Mouse (Mus musculus): ENCODE measurements around the gene Kctd17. TPM values are rescaled to one million over a fixed set of nuclear protein-coding genes. Genes with fewer than 3 reads are reported as not detected.

The Kctd17 gene
- polyA plus RNA-seq (2017; shearing (Covaris generic)), result 16.4 TPM

GRCm38 (mm10) chr15:78428391-78429138, at the start of gene Kctd17:
TSS of gene Kctd17 (plus strand) at chr15:78428564.

DNA sequence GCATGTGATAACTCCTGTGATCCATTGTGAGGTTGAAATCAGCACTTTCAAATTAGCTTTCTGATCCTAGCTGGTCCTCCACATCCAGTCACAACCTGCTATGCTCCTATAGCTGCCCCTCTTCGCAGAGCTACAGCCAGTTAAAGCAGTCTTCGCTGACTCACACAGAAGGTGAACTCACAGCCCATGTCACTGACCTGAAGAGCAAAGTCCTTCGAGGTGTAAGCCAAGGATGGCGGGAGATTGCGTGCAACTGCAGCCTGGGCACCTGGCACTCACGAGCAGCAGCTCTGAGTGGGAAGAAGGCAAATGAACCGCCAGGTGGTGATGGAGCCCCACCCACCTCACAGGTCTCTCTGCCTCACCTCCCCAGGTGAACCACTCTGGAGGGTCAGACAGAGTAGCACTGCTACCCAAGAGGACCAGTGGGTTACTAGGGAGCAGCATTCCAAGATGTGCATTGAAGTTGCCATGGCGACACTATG, 32.8 kb upstream of the Kctd17 start, which contains the start of gene Tex33:
Gene Tex33, minus strand, starts transcription at position 435 of the 485 bp plus-strand sequence.

DNA sequence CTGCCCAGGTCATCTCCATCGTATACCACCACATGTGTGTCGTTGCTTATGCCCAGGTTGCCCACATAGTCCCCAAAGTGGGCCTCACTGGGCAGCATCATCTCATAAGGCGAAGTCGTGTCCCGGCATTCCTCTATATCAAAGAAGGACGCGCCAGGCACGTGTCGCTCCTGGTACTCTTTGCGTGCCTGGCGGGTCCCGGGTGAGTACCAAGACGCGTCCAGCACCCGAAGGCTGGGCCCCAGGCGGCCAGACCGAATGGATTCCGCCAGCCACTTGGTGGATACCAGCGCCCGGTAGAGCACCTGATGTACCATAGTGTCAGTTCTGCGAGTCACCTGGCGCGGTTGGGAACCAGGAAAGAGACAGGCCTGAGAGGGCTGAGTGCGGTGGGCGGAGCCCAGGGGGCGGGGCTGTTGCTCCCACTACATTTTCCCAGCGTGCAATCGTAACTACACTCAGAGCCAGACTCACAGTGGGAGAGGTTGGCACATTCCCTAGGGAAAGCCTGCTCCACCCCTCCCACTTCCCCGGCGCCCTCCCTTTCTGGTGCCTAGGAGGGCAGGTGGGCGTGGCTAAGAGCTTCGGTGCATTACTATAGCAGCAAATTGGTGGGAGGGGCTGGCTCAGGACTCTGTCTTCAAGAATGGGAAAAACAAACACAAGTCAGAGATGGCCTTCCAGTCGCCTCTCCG, 22.7 kb upstream of the Kctd17 start, which contains the start of gene Tst:
Gene Tst, minus strand, starts transcription at position 391 of the 695 bp plus-strand sequence.

DNA sequence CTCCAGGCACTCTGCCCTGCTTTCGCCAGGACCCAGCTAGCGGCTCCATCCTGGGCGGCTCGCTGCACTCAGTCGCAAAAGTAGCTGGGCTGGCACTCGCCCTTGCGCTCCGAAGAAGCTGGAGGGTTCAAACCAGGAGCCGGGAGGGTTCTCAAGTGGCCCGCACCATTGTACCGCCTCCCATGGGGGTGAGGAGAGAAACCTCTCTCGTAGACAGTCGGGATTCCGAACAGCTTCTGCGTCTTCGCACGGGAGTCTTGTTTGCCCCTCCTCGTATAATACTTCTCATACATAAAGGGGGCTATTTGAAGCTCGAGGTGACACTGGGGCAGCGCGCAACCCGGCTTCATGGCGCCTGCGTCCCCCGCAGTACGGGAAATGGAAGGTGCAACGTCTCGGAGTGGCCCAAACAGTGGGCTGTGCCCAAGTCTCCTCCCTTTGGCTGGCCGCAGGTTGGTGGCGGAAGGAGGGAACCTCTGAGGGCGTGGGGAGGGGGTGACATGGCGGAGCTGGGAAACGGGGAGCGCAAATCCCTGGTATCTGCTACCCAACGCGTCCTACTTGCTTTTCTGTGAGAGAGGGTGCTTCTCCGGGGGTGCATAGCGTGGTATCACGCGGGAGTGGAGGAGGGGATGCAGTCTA, 21.9 kb upstream of the Kctd17 start, which contains the start of gene Mpst:
Gene Mpst, plus strand, starts transcription at position 124 of the 642 bp plus-strand sequence.

DNA sequence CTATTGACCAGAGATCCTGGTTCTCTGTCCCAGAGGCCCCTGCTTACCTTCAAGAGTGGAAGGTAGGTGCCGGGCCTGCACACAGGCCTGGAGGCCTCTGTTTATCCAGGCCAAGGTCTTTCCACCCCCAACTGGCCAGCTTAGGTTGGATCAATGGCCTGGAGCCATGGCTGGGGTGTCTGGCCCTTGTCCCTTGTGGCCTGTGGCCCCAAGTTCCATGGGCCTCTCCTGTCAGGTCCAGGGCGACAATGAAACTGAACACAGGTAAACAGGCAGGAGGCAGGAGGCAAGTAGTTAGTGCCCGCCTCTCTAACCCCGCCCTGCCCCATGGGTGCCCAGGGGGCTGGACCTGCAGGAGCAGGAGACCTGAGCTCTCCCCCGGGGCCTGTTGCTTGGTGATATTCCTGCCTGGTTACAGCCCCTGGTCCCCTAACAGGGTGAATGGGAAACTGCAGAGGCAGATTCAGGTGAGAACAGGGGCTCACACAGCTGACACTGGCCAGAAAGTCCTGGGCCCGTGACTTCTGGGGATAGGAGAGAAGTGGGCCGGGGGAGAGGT, 40.1 kb downstream of the Kctd17 start, which contains the start of gene Tmprss6:
Gene Tmprss6, minus strand, starts transcription at position 256 of the 559 bp plus-strand sequence.

Other genes starting within 250 kb of the Kctd17 start
- not detected for gene Pvalb, start 222.2 kb upstream of the Kctd17 start, polyA plus RNA-seq (2017; shearing (Covaris generic))
- 94.7 TPM for gene Ncf4, start 183.8 kb upstream of the Kctd17 start, polyA plus RNA-seq (2017; shearing (Covaris generic))
- gene Csf2rb2, start 122.8 kb upstream of the Kctd17 start, polyA plus RNA-seq (2017; shearing (Covaris generic)), result not detected
- not detected for gene Csf2rb, start 102.8 kb upstream of the Kctd17 start, polyA plus RNA-seq (2017; shearing (Covaris generic))
- not detected for gene Tex33, start 32.7 kb upstream of the Kctd17 start, polyA plus RNA-seq (2017; shearing (Covaris generic))
- 0.36 TPM for gene Tst, start 22.7 kb upstream of the Kctd17 start, polyA plus RNA-seq (2017; shearing (Covaris generic))
- gene Mpst, start 22.1 kb upstream of the Kctd17 start, polyA plus RNA-seq (2017; shearing (Covaris generic)), result 5.0 TPM
- not detected for gene Tmprss6, start 40.1 kb downstream of the Kctd17 start, polyA plus RNA-seq (2017; shearing (Covaris generic))
- 461 TPM for gene Il2rb, start 66.7 kb downstream of the Kctd17 start, polyA plus RNA-seq (2017; shearing (Covaris generic))
- gene C1qtnf6, start 102.9 kb downstream of the Kctd17 start, polyA plus RNA-seq (2017; shearing (Covaris generic)), result 0.85 TPM
- gene Sstr3, start 116.1 kb downstream of the Kctd17 start, polyA plus RNA-seq (2017; shearing (Covaris generic)), result not detected
- gene Rac2, start 144.2 kb downstream of the Kctd17 start, polyA plus RNA-seq (2017; shearing (Covaris generic)), result 1,705 TPM
- gene Cyth4, start 168.5 kb downstream of the Kctd17 start, polyA plus RNA-seq (2017; shearing (Covaris generic)), result 224 TPM

All from effector memory CD4-positive, alpha-beta T cell, adult 5 months (primary cell).